Mouse (Mus musculus) testis, postnatal 10 days (tissue): ENCODE data around the gene Susd1.

Experiments used
- DNase-seq: peaks from one replicate; pipeline ENCODE4 v3.0.0; 2021; ENCODE audit warnings: low spot score

The Susd1 gene

GRCm38 (mm10) chr4:59322733-59323132 lies 115.7 kb downstream of the Susd1 start:
- peak; percentile 35 for DNase-seq

- peak; percentile 9 for DNase-seq
Measured at GRCm38 (mm10) chr4:59322056-59322455, 116.4 kb downstream of the Susd1 start.

GRCm38 (mm10) chr4:59321181-59322008 lies 117.0 kb downstream of the Susd1 start:
- peak; percentile 26 for DNase-seq

GRCm38 (mm10) chr4:59319136-59319941 lies 119.1 kb downstream of the Susd1 start:
- no peak for DNase-seq

- no peak for DNase-seq
Measured at GRCm38 (mm10) chr4:59318602-59319001, 119.8 kb downstream of the Susd1 start.

- no peak for DNase-seq
Measured at GRCm38 (mm10) chr4:59315553-59316405, 122.7 kb downstream of the Susd1 start.

- no peak for DNase-seq
Measured at GRCm38 (mm10) chr4:59314939-59315552, 123.4 kb downstream of the Susd1 start.

GRCm38 (mm10) chr4:59312945-59313344 lies 125.5 kb downstream of the Susd1 start:
- DNase-seq: no peak

- DNase-seq: no peak
Measured at GRCm38 (mm10) chr4:59310590-59310989, 127.8 kb downstream of the Susd1 start.

GRCm38 (mm10) chr4:59307841-59308589 lies 130.4 kb downstream of the Susd1 start:
- DNase-seq: no peak

GRCm38 (mm10) chr4:59302387-59302786 lies 136.0 kb downstream of the Susd1 start:
- DNase-seq: no peak

- DNase-seq: no peak
Measured at GRCm38 (mm10) chr4:59301025-59301815, 137.2 kb downstream of the Susd1 start.

- DNase-seq: no peak
Measured at GRCm38 (mm10) chr4:59298719-59299496, 139.5 kb downstream of the Susd1 start.

- DNase-seq: no peak
Measured at GRCm38 (mm10) chr4:59295127-59295526, 143.3 kb downstream of the Susd1 start.

GRCm38 (mm10) chr4:59294661-59295060 lies 143.8 kb downstream of the Susd1 start:
- DNase-seq: no peak

GRCm38 (mm10) chr4:59291914-59292718 lies 146.3 kb downstream of the Susd1 start:
- no peak for DNase-seq

- no peak for DNase-seq
Measured at GRCm38 (mm10) chr4:59290972-59291576, 147.4 kb downstream of the Susd1 start.

- no peak for DNase-seq
Measured at GRCm38 (mm10) chr4:59287103-59287502, 151.3 kb downstream of the Susd1 start.
